Mouse (Mus musculus): ENCODE data around the gene Btbd7. TPM values are rescaled to one million over a fixed set of nuclear protein-coding genes. Genes with fewer than 3 reads are reported as not detected.

Gene Btbd7
- total RNA-seq, 1 experiment from 2014 or later = 31.6 TPM

- no peak for ATAC-seq (replicated peaks in 1 of 2; ENCODE audit: insufficient read depth in 1 of 2, low FRiP score in 2 of 2, low TSS enrichment in 1 of 2, low read depth in 1 of 2, poor library complexity in 2 of 2, severe bottlenecking in 2 of 2)
These were observed 130.0 kb downstream of the Btbd7 start for GRCm38 (mm10) chr12:102748256-102748655.

- ATAC-seq (replicated peaks in 1 of 2; ENCODE audit: insufficient read depth in 1 of 2, low FRiP score in 2 of 2, low TSS enrichment in 1 of 2, low read depth in 1 of 2, poor library complexity in 2 of 2, severe bottlenecking in 2 of 2) = peak; percentile 68 to 70
These were observed 133.4 kb downstream of the Btbd7 start for GRCm38 (mm10) chr12:102744839-102745238.

GRCm38 (mm10) chr12:102743589-102744574, 134.4 kb downstream of the Btbd7 start, which contains the start of the genes Moap1 and Tmem251:
Moap1 (minus strand) TSS chr12:102743661.
Tmem251 (plus strand) TSS chr12:102743762.
- ATAC-seq (replicated peaks in 1 of 2; ENCODE audit: insufficient read depth in 1 of 2, low FRiP score in 2 of 2, low TSS enrichment in 1 of 2, low read depth in 1 of 2, poor library complexity in 2 of 2, severe bottlenecking in 2 of 2) = peak; percentile 91 to 94

- ATAC-seq (replicated peaks in 1 of 2; ENCODE audit: insufficient read depth in 1 of 2, low FRiP score in 2 of 2, low TSS enrichment in 1 of 2, low read depth in 1 of 2, poor library complexity in 2 of 2, severe bottlenecking in 2 of 2) = peak; percentile 29 to 34; a peak in 3 of 4 replicates
These were observed 135.2 kb downstream of the Btbd7 start for GRCm38 (mm10) chr12:102743036-102743588.

- ATAC-seq (replicated peaks in 1 of 2; ENCODE audit: insufficient read depth in 1 of 2, low FRiP score in 2 of 2, low TSS enrichment in 1 of 2, low read depth in 1 of 2, poor library complexity in 2 of 2, severe bottlenecking in 2 of 2) = no peak
These were observed 136.2 kb downstream of the Btbd7 start for GRCm38 (mm10) chr12:102742056-102742455.

GRCm38 (mm10) chr12:102740285-102740684, 138.0 kb downstream of the Btbd7 start:
- ATAC-seq (replicated peaks in 1 of 2; ENCODE audit: insufficient read depth in 1 of 2, low FRiP score in 2 of 2, low TSS enrichment in 1 of 2, low read depth in 1 of 2, poor library complexity in 2 of 2, severe bottlenecking in 2 of 2) = no peak

GRCm38 (mm10) chr12:102739096-102739495, 139.2 kb downstream of the Btbd7 start:
- ATAC-seq (replicated peaks in 1 of 2; ENCODE audit: insufficient read depth in 1 of 2, low FRiP score in 2 of 2, low TSS enrichment in 1 of 2, low read depth in 1 of 2, poor library complexity in 2 of 2, severe bottlenecking in 2 of 2) = no peak

- ATAC-seq (replicated peaks in 1 of 2; ENCODE audit: insufficient read depth in 1 of 2, low FRiP score in 2 of 2, low TSS enrichment in 1 of 2, low read depth in 1 of 2, poor library complexity in 2 of 2, severe bottlenecking in 2 of 2) = peak; percentile 69 to 81
These were observed 144.9 kb downstream of the Btbd7 start for GRCm38 (mm10) chr12:102733381-102733780.

GRCm38 (mm10) chr12:102730798-102731619, 147.3 kb downstream of the Btbd7 start:
- no peak for ATAC-seq (replicated peaks in 1 of 2; ENCODE audit: insufficient read depth in 1 of 2, low FRiP score in 2 of 2, low TSS enrichment in 1 of 2, low read depth in 1 of 2, poor library complexity in 2 of 2, severe bottlenecking in 2 of 2)

Other genes with a start within 250 kb of the Btbd7 start
- gene Itpk1, start 173.5 kb downstream of the Btbd7 start, total RNA-seq (2017) = 19.1 and 20.7 TPM in 2 replicates
- gene Moap1, start 134.8 kb downstream of the Btbd7 start, total RNA-seq (2017) = 10.8 and 17.4 TPM in 2 replicates
- gene Tmem251, start 134.7 kb downstream of the Btbd7 start, total RNA-seq (2017) = 8.4 and 10.9 TPM in 2 replicates
- not detected in 2 replicates for gene Gm28051, start 120.7 kb downstream of the Btbd7 start, total RNA-seq (2017)
- 16.5 and 26.2 TPM in 2 replicates for gene Gon7, start 120.7 kb downstream of the Btbd7 start, total RNA-seq (2017)
- gene Ubr7, start 120.5 kb downstream of the Btbd7 start, total RNA-seq (2017) = 56.6 and 63.3 TPM in 2 replicates
- 7.3 and 9.8 TPM in 2 replicates for gene Gm20604, start 119.8 kb downstream of the Btbd7 start, total RNA-seq (2017)
- gene Cox8c, start 20.8 kb upstream of the Btbd7 start, total RNA-seq (2017) = not detected in 2 replicates
- gene Unc79, start 70.4 kb upstream of the Btbd7 start, total RNA-seq (2017) = 0.35 and 0.44 TPM in 2 replicates